In the genomic region with DNA sequence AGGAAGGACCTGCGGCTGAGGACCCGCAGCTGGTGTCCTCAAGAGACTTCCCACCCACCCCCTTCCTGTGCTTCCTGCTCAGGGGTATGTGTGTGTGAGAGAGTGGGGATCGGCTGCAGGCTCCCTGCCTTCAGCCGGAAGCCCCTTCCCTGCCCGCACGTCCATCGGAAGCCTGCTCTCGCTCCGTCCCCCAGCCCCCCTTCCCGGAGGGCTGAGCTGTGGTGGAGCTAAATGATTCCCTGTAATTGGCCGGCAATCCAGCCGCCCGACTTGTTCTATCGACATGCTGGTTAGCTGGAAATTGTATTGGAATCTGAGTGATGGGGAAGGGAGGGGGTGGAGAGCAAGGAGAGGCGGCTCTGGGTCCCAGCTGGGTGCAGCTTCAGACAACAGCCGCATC, we compare ENCODE assay signal across 8 mouse cellular contexts. TPM values are rescaled to one million over a fixed set of nuclear protein-coding genes. Genes with fewer than 3 reads are reported as not detected.
A peak's percentile ranks its signal among the peaks of the same experiment; 100 is the strongest.
DNase-seq lines count a peak whose midpoint lies in the region; ATAC-seq lines count a peak whose summit lies in the region.

No protein-coding gene starts in this region.

- no peak for DNase-seq in liver, embryonic 11.5 days (ENCODE audit: low spot score)
- DNase-seq in liver: no peak
- DNase-seq in forebrain, embryonic 10.5 days (ENCODE audit: extremely low spot score, low spot score): peak; percentile 56
- DNase-seq in limb, embryonic 11.5 days (ENCODE audit: low spot score): peak; percentile 65
- peak; percentile 54 for DNase-seq in retina, embryonic 14.5 days (ENCODE audit: low spot score)
- no peak for DNase-seq in frontal cortex, adult 2 months (ENCODE audit: extremely low spot score in 1 of 2, low spot score in 1 of 2)
- DNase-seq in B cell, adult 2 months: no peak
- no peak for DNase-seq in gastrocnemius, postnatal 4 days (ENCODE audit: low spot score in 2 of 2)

- ATAC-seq in liver, embryonic 11.5 days (replicated peaks; ENCODE audit: low FRiP score): no peak
- ATAC-seq in limb, embryonic 11.5 days (ENCODE audit: insufficient number of reproducible peaks, low FRiP score, low TSS enrichment, low read depth): no peak

- H3K27ac ChIP-seq in liver, embryonic 11.5 days (ENCODE audit: low read depth, low read length): no peak overlapping the region
- H3K27ac ChIP-seq in forebrain, embryonic 10.5 days: peak overlapping the region; percentile 78
- no peak overlapping the region for H3K27ac ChIP-seq in limb, embryonic 11.5 days (replicated peaks; ENCODE audit: low read depth, low read length)

- peaks cover 21% of the 10 kb centered on the region for H3K36me3 ChIP-seq in liver, embryonic 11.5 days (ENCODE audit: control insufficient read depth, insufficient read depth, low read length)
- H3K36me3 ChIP-seq in forebrain, embryonic 10.5 days (replicated peaks): peaks cover 33% of the 10 kb centered on the region
- peaks cover 12% of the 10 kb centered on the region for H3K36me3 ChIP-seq in limb, embryonic 11.5 days (ENCODE audit: control insufficient read depth, insufficient read depth, low read length)

- H3K4me1 ChIP-seq in liver, embryonic 11.5 days (replicated peaks; ENCODE audit: control insufficient read depth, insufficient read depth, low read length): peaks cover 8% of the 10 kb centered on the region; the same call in 1 of the 2 replicates
- H3K4me1 ChIP-seq in forebrain, embryonic 10.5 days: peaks cover 59% of the 10 kb centered on the region
- H3K4me1 ChIP-seq in limb, embryonic 11.5 days (ENCODE audit: control insufficient read depth, insufficient read depth, low read length): peaks cover 13% of the 10 kb centered on the region

- H3K9ac ChIP-seq in liver, embryonic 11.5 days (ENCODE audit: low read depth, low read length): 0 out of 2 replicates have a peak overlapping the region, but pooled peaks have one; percentile 14
- H3K9ac ChIP-seq in limb, embryonic 11.5 days (ENCODE audit: low read length): peak overlapping the region; percentile 40

- no peaks in the 10 kb centered on the region for H3K9me3 ChIP-seq in liver, embryonic 11.5 days (ENCODE audit: control insufficient read depth, low read length)
- no peaks in the 10 kb centered on the region for H3K9me3 ChIP-seq in forebrain, embryonic 10.5 days
- no peaks in the 10 kb centered on the region for H3K9me3 ChIP-seq in limb, embryonic 11.5 days (ENCODE audit: control insufficient read depth, low read length)

- peaks cover 50% of the 10 kb centered on the region for H3K27me3 ChIP-seq in liver, embryonic 11.5 days (replicated peaks; ENCODE audit: control insufficient read depth, insufficient read depth, low read length)
- peaks cover 57% of the 10 kb centered on the region for H3K27me3 ChIP-seq in forebrain, embryonic 10.5 days (ENCODE audit: poor library complexity, severe bottlenecking)
- H3K27me3 ChIP-seq in limb, embryonic 11.5 days (ENCODE audit: control insufficient read depth, insufficient read depth, low read length): peaks cover 33% of the 10 kb centered on the region

- WGBS in liver, embryonic 11.5 days: 5% methylated on average over 16 of the region's 16 CpGs
- WGBS in forebrain, embryonic 10.5 days: under 1% methylated on average over 16 of the region's 16 CpGs
- WGBS in limb, embryonic 11.5 days: under 1% methylated on average over 16 of the region's 16 CpGs

- peak overlapping the region; percentile 38 for H3K4me2 ChIP-seq in liver, embryonic 11.5 days
- peak overlapping the region; percentile 41 for H3K4me2 ChIP-seq in limb, embryonic 11.5 days (ENCODE audit: low read depth, severe bottlenecking)

- 0 out of 2 replicates have a peak overlapping the region, but pooled peaks have one; percentile 14 for H3K4me3 ChIP-seq in liver, embryonic 11.5 days (ENCODE audit: low read depth, low read length)
- peak overlapping the region; percentile 42 for H3K4me3 ChIP-seq in forebrain, embryonic 10.5 days
- peak overlapping the region; percentile 10 for H3K4me3 ChIP-seq in limb, embryonic 11.5 days (ENCODE audit: low read depth, low read length)

RNA-seq across cellular contexts. Expression of a gene that starts 36.3 kb away (rescaled TPM):
- polyA plus RNA-seq in liver, embryonic 11.5 days (2014; fragmentation: Nextera tagmentation; extraction: Ambion mirVana): 67.8 and 74.6 TPM in 2 replicates
- polyA plus RNA-seq in forebrain, embryonic 10.5 days (2016; fragmentation: Nextera tagmentation; extraction: Ambion mirVana): 62.4 and 66.0 TPM in 2 replicates
- polyA plus RNA-seq in limb, embryonic 11.5 days (2014; fragmentation: Nextera tagmentation; extraction: Ambion mirVana): 69.1 and 69.8 TPM in 2 replicates
- polyA plus RNA-seq in frontal cortex, adult 2 months (2012; rRNA removed): 78.5 and 81.3 TPM in 2 replicates
- total RNA-seq in gastrocnemius, postnatal 4 days (2021): 10 to 100 TPM; 55.9 to 59.3 TPM

RNA-seq across cellular contexts. Expression of a gene that starts 36.5 kb away (rescaled TPM):
- 109 and 114 TPM in 2 replicates for polyA plus RNA-seq in liver, embryonic 11.5 days (2014; fragmentation: Nextera tagmentation; extraction: Ambion mirVana)
- 261 and 275 TPM in 2 replicates for polyA plus RNA-seq in forebrain, embryonic 10.5 days (2016; fragmentation: Nextera tagmentation; extraction: Ambion mirVana)
- polyA plus RNA-seq in limb, embryonic 11.5 days (2014; fragmentation: Nextera tagmentation; extraction: Ambion mirVana): 335 and 349 TPM in 2 replicates
- polyA plus RNA-seq in frontal cortex, adult 2 months (2012; rRNA removed): 88.0 and 94.5 TPM in 2 replicates
- total RNA-seq in gastrocnemius, postnatal 4 days (2021): 10 to 100 TPM; 69.0 to 73.1 TPM

RNA-seq across cellular contexts. Expression of a gene that starts 45.2 kb away (rescaled TPM):
- 0.78 and 1.1 TPM in 2 replicates for polyA plus RNA-seq in liver, embryonic 11.5 days (2014; fragmentation: Nextera tagmentation; extraction: Ambion mirVana)
- polyA plus RNA-seq in forebrain, embryonic 10.5 days (2016; fragmentation: Nextera tagmentation; extraction: Ambion mirVana): 2.6 and 2.8 TPM in 2 replicates
- 0.85 and 0.88 TPM in 2 replicates for polyA plus RNA-seq in limb, embryonic 11.5 days (2014; fragmentation: Nextera tagmentation; extraction: Ambion mirVana)
- polyA plus RNA-seq in frontal cortex, adult 2 months (2012; rRNA removed): 20.0 and 24.4 TPM in 2 replicates
- 1 to 10 TPM; 1.3 to 1.5 TPM for total RNA-seq in gastrocnemius, postnatal 4 days (2021)

Comparison
In these comparisons a context has a peak if more than half of its experiments do, and no peak if none do; other contexts are left out.
1. DNase-seq: peak in forebrain, embryonic 10.5 days (single experiment), limb, embryonic 11.5 days (single experiment) and retina, embryonic 14.5 days (single experiment); none in liver, embryonic 11.5 days (single experiment), liver (single experiment), frontal cortex, adult 2 months (0 of 2), B cell, adult 2 months (0 of 2) and gastrocnemius, postnatal 4 days (0 of 2).
2. Peak in every context shown above with its lines, with median percentiles within 50 percentile points of each other: H3K4me3 ChIP-seq.